Mouse (Mus musculus): ENCODE measurements around the gene Gm7361. TPM values are rescaled to one million over a fixed set of nuclear protein-coding genes. Genes with fewer than 3 reads are reported as not detected.

The Gm7361 gene
- polyA plus RNA-seq, 1 experiment, result not detected

- no peaks in the 10 kb centered on the region for H3K4me1 ChIP-seq (ENCODE audit: control insufficient read depth, insufficient read depth, low read length)
- 62% methylated on average over 1 of the region's 1 CpGs for WGBS
- no peak overlapping the region for H3K27ac ChIP-seq (ENCODE audit: control insufficient read depth, insufficient read depth, low read depth, low read length, poor library complexity)
- H3K4me3 ChIP-seq (replicated peaks; ENCODE audit: control insufficient read depth, low read depth, low read length), result no peak overlapping the region
- no peak for TF ChIP-seq POLR2A (IDR thresholded peaks at IDR 0.05; ENCODE audit: borderline replicate concordance, control insufficient read depth, low read depth, low read length)
- TF ChIP-seq CTCF (IDR thresholded peaks at IDR 0.05; ENCODE audit: control insufficient read depth, insufficient read depth, low read length), result no peak
These were observed 35.8 kb downstream of the Gm7361 start for GRCm38 (mm10) chr5:26293258-26293657.

Other genes with a start within 250 kb of the Gm7361 start
- gene Gm5862, start 234.8 kb upstream of the Gm7361 start, polyA plus RNA-seq (2011; ENCODE audit: insufficient read depth, insufficient read length, low replicate concordance, missing spikeins), result not detected in 2 replicates
- not detected in 2 replicates for gene Speer4a, start 218.1 kb upstream of the Gm7361 start, polyA plus RNA-seq (2011; ENCODE audit: insufficient read depth, insufficient read length, low replicate concordance, missing spikeins)
- gene Gm7347, start 199.1 kb upstream of the Gm7361 start, polyA plus RNA-seq (2011; ENCODE audit: insufficient read depth, insufficient read length, low replicate concordance, missing spikeins), result not detected in 2 replicates
- not detected in 2 replicates for gene Gm10471, start 168.4 kb upstream of the Gm7361 start, polyA plus RNA-seq (2011; ENCODE audit: insufficient read depth, insufficient read length, low replicate concordance, missing spikeins)
- not detected in 2 replicates for gene 5031410I06Rik, start 152.3 kb upstream of the Gm7361 start, polyA plus RNA-seq (2011; ENCODE audit: insufficient read depth, insufficient read length, low replicate concordance, missing spikeins)
- gene Gm10220, start 136.3 kb upstream of the Gm7361 start, polyA plus RNA-seq (2011; ENCODE audit: insufficient read depth, insufficient read length, low replicate concordance, missing spikeins), result not detected in 2 replicates

All from bone marrow, adult 2 months (tissue).